Mouse (Mus musculus) right cerebral cortex, adult 18-20 months (tissue): ENCODE measurements at regions not wholly inside any gene's neighbourhood (a gene's known extent, or its start where the extent isn't known, plus 50 kb on each side); places are given as distances from the start of the nearest gene placed in this dataset.

Source experiments
- DNase-seq: peaks from one replicate; pipeline ENCODE4 v3.0.0; 2022; ENCODE audit warnings: mixed read lengths

- no peak for DNase-seq
Measured at GRCm38 (mm10) chr11:112889760-112890159, 107.7 kb downstream of the Sox9 start.

GRCm38 (mm10) chr11:112897597-112897996 lies 115.6 kb downstream of the Sox9 start:
- DNase-seq = no peak

- no peak for DNase-seq
Measured at GRCm38 (mm10) chr11:112902618-112903017, 120.6 kb downstream of the Sox9 start.

GRCm38 (mm10) chr11:112910309-112910708 lies 128.3 kb downstream of the Sox9 start:
- DNase-seq = no peak

GRCm38 (mm10) chr11:112912875-112913274 lies 130.9 kb downstream of the Sox9 start:
- no peak for DNase-seq

GRCm38 (mm10) chr11:112916923-112917322 lies 134.9 kb downstream of the Sox9 start:
- DNase-seq = no peak

GRCm38 (mm10) chr11:112920131-112920530 lies 138.1 kb downstream of the Sox9 start:
- DNase-seq = no peak

GRCm38 (mm10) chr11:112924577-112924976 lies 142.6 kb downstream of the Sox9 start:
- DNase-seq = no peak

- DNase-seq = peak; percentile 3
Measured at GRCm38 (mm10) chr11:112925140-112925539, 143.1 kb downstream of the Sox9 start.

- DNase-seq = no peak
Measured at GRCm38 (mm10) chr11:112926330-112927025, 144.5 kb downstream of the Sox9 start.

- DNase-seq = no peak
Measured at GRCm38 (mm10) chr11:112930186-112930808, 148.3 kb downstream of the Sox9 start.

- no peak for DNase-seq
Measured at GRCm38 (mm10) chr11:112938035-112938434, 156.0 kb downstream of the Sox9 start.

- DNase-seq = no peak
Measured at GRCm38 (mm10) chr11:112951421-112951820, 169.4 kb downstream of the Sox9 start.

- no peak for DNase-seq
Measured at GRCm38 (mm10) chr11:112952356-112952755, 170.3 kb downstream of the Sox9 start.

- DNase-seq = no peak
Measured at GRCm38 (mm10) chr11:112953491-112953890, 171.5 kb downstream of the Sox9 start.

GRCm38 (mm10) chr11:112956748-112957440 lies 174.9 kb downstream of the Sox9 start:
- DNase-seq = no peak

GRCm38 (mm10) chr11:112959609-112960008 lies 177.6 kb downstream of the Sox9 start:
- no peak for DNase-seq

GRCm38 (mm10) chr11:112973286-112973685 lies 191.3 kb downstream of the Sox9 start:
- no peak for DNase-seq

- no peak for DNase-seq
Measured at GRCm38 (mm10) chr11:112974893-112975292, 192.9 kb downstream of the Sox9 start.

- no peak for DNase-seq
Measured at GRCm38 (mm10) chr11:112976914-112977785, 195.1 kb downstream of the Sox9 start.

- no peak for DNase-seq
Measured at GRCm38 (mm10) chr11:112978884-112979283, 196.9 kb downstream of the Sox9 start.

GRCm38 (mm10) chr11:112979413-112979812 lies 197.4 kb downstream of the Sox9 start:
- DNase-seq = no peak
